Mouse (Mus musculus): ENCODE measurements at regions not wholly inside any gene's neighbourhood (a gene's known extent, or its start where the extent isn't known, plus 50 kb on each side); places are given as distances from the start of the nearest gene placed in this dataset.

- Histone ChIP-seq H3K4me3 (replicated peaks; ENCODE audit: insufficient read depth, low read depth, low read length) (no peak overlapping the region), H3K27me3 (ENCODE audit: control insufficient read depth, insufficient read depth, low read length) (no peaks in the 10 kb centered on the region), H3K27ac (ENCODE audit: insufficient read depth, low read length) (no peak overlapping the region), H3K4me1 (ENCODE audit: control insufficient read depth, insufficient read depth, low read length) (no peaks in the 10 kb centered on the region)
- WGBS: 60% methylated on average over 1 of the region's 1 CpGs
- DNase-seq: no peak
- TF ChIP-seq CTCF (IDR thresholded peaks at IDR 0.05; ENCODE audit: borderline replicate concordance, insufficient read depth, low read depth, low read length) (no peak), POLR2A (IDR thresholded peaks at IDR 0.05; ENCODE audit: borderline replicate concordance, insufficient read depth, low read length) (no peak)
Observed at GRCm38 (mm10) chrX:129390920-129391319, 358.6 kb upstream of the Diaph2 start.

GRCm38 (mm10) chrX:129407778-129408177 lies 341.8 kb upstream of the Diaph2 start:
- TF ChIP-seq POLR2A (IDR thresholded peaks at IDR 0.05; ENCODE audit: borderline replicate concordance, insufficient read depth, low read length): no peak
- TF ChIP-seq CTCF (IDR thresholded peaks at IDR 0.05; ENCODE audit: borderline replicate concordance, insufficient read depth, low read depth, low read length): no peak
- no peaks in the 10 kb centered on the region for H3K4me1 ChIP-seq (ENCODE audit: control insufficient read depth, insufficient read depth, low read length)
- no peak for DNase-seq
- H3K27ac ChIP-seq (ENCODE audit: insufficient read depth, low read length): no peak overlapping the region
- H3K4me3 ChIP-seq (replicated peaks; ENCODE audit: insufficient read depth, low read depth, low read length): no peak overlapping the region
- 90% methylated on average over 1 of the region's 1 CpGs for WGBS
- H3K27me3 ChIP-seq (ENCODE audit: control insufficient read depth, insufficient read depth, low read length): no peaks in the 10 kb centered on the region

GRCm38 (mm10) chrX:129410079-129410478 lies 339.5 kb upstream of the Diaph2 start:
- WGBS: 92% methylated on average over 3 of the region's 3 CpGs
- TF ChIP-seq POLR2A (IDR thresholded peaks at IDR 0.05; ENCODE audit: borderline replicate concordance, insufficient read depth, low read length) (no peak), CTCF (IDR thresholded peaks at IDR 0.05; ENCODE audit: borderline replicate concordance, insufficient read depth, low read depth, low read length) (no peak)
- Histone ChIP-seq H3K4me3 (replicated peaks; ENCODE audit: insufficient read depth, low read depth, low read length) (no peak overlapping the region), H3K4me1 (ENCODE audit: control insufficient read depth, insufficient read depth, low read length) (no peaks in the 10 kb centered on the region; the same call in 1 of the 2 replicates), H3K27ac (ENCODE audit: insufficient read depth, low read length) (no peak overlapping the region), H3K27me3 (ENCODE audit: control insufficient read depth, insufficient read depth, low read length) (no peaks in the 10 kb centered on the region)
- no peak for DNase-seq

- no peaks in the 10 kb centered on the region; the same call in 1 of the 2 replicates for H3K4me1 ChIP-seq (ENCODE audit: control insufficient read depth, insufficient read depth, low read length)
- H3K27me3 ChIP-seq (ENCODE audit: control insufficient read depth, insufficient read depth, low read length): no peaks in the 10 kb centered on the region
- WGBS: 45% methylated on average over 3 of the region's 3 CpGs
- peak; percentile 20 to 71 for DNase-seq
- no peak overlapping the region for H3K27ac ChIP-seq (ENCODE audit: insufficient read depth, low read length)
- TF ChIP-seq CTCF (IDR thresholded peaks at IDR 0.05; ENCODE audit: borderline replicate concordance, insufficient read depth, low read depth, low read length) (no peak), POLR2A (IDR thresholded peaks at IDR 0.05; ENCODE audit: borderline replicate concordance, insufficient read depth, low read length) (no peak)
- H3K4me3 ChIP-seq (replicated peaks; ENCODE audit: insufficient read depth, low read depth, low read length): no peak overlapping the region
Observed at GRCm38 (mm10) chrX:129412939-129413627, 336.5 kb upstream of the Diaph2 start.

GRCm38 (mm10) chrX:129413628-129414000 lies 335.9 kb upstream of the Diaph2 start:
- H3K4me3 ChIP-seq (replicated peaks; ENCODE audit: insufficient read depth, low read depth, low read length): no peak overlapping the region
- H3K4me1 ChIP-seq (ENCODE audit: control insufficient read depth, insufficient read depth, low read length): no peaks in the 10 kb centered on the region; the same call in 1 of the 2 replicates
- TF ChIP-seq POLR2A (IDR thresholded peaks at IDR 0.05; ENCODE audit: borderline replicate concordance, insufficient read depth, low read length) (no peak), CTCF (IDR thresholded peaks at IDR 0.05; ENCODE audit: borderline replicate concordance, insufficient read depth, low read depth, low read length) (no peak)
- peak; percentile 15 to 70 for DNase-seq
- H3K27ac ChIP-seq (ENCODE audit: insufficient read depth, low read length): no peak overlapping the region; the same call in 1 of the 2 replicates
- no peaks in the 10 kb centered on the region for H3K27me3 ChIP-seq (ENCODE audit: control insufficient read depth, insufficient read depth, low read length)

- WGBS: 5% methylated on average over 4 of the region's 4 CpGs
- Histone ChIP-seq H3K4me1 (ENCODE audit: control insufficient read depth, insufficient read depth, low read length) (no peaks in the 10 kb centered on the region; the same call in 1 of the 2 replicates), H3K4me3 (replicated peaks; ENCODE audit: insufficient read depth, low read depth, low read length) (no peak overlapping the region), H3K27me3 (ENCODE audit: control insufficient read depth, insufficient read depth, low read length) (no peaks in the 10 kb centered on the region), H3K27ac (ENCODE audit: insufficient read depth, low read length) (no peak overlapping the region)
- TF ChIP-seq CTCF (IDR thresholded peaks at IDR 0.05; ENCODE audit: borderline replicate concordance, insufficient read depth, low read depth, low read length) (no peak), POLR2A (IDR thresholded peaks at IDR 0.05; ENCODE audit: borderline replicate concordance, insufficient read depth, low read length) (no peak)
- DNase-seq: peak in 1 of 2 experiments; percentile 70
Observed at GRCm38 (mm10) chrX:129415326-129415725, 334.2 kb upstream of the Diaph2 start.

- no peak for DNase-seq
- Histone ChIP-seq H3K27ac (ENCODE audit: insufficient read depth, low read length) (no peak overlapping the region), H3K27me3 (ENCODE audit: control insufficient read depth, insufficient read depth, low read length) (no peaks in the 10 kb centered on the region), H3K4me1 (ENCODE audit: control insufficient read depth, insufficient read depth, low read length) (no peaks in the 10 kb centered on the region), H3K4me3 (replicated peaks; ENCODE audit: insufficient read depth, low read depth, low read length) (no peak overlapping the region)
- TF ChIP-seq POLR2A (IDR thresholded peaks at IDR 0.05; ENCODE audit: borderline replicate concordance, insufficient read depth, low read length): no peak
- TF ChIP-seq CTCF (IDR thresholded peaks at IDR 0.05; ENCODE audit: borderline replicate concordance, insufficient read depth, low read depth, low read length): no peak
- 88% methylated on average over 6 of the region's 6 CpGs for WGBS
Observed at GRCm38 (mm10) chrX:129448545-129448944, 301.0 kb upstream of the Diaph2 start.

GRCm38 (mm10) chrX:129476216-129476615 lies 273.3 kb upstream of the Diaph2 start:
- peak; percentile 32 to 49 for DNase-seq
- no peak overlapping the region for H3K4me3 ChIP-seq (replicated peaks; ENCODE audit: insufficient read depth, low read depth, low read length)
- 42% methylated on average over 6 of the region's 6 CpGs for WGBS
- H3K27me3 ChIP-seq (ENCODE audit: control insufficient read depth, insufficient read depth, low read length): no peaks in the 10 kb centered on the region
- H3K27ac ChIP-seq (ENCODE audit: insufficient read depth, low read length): no peak overlapping the region
- TF ChIP-seq POLR2A (IDR thresholded peaks at IDR 0.05; ENCODE audit: borderline replicate concordance, insufficient read depth, low read length): no peak
- no peak for TF ChIP-seq CTCF (IDR thresholded peaks at IDR 0.05; ENCODE audit: borderline replicate concordance, insufficient read depth, low read depth, low read length)
- no peaks in the 10 kb centered on the region for H3K4me1 ChIP-seq (ENCODE audit: control insufficient read depth, insufficient read depth, low read length)
